Mouse (Mus musculus) brain, embryonic 14.5 days (tissue): ENCODE data around the gene Gm10715.
"Not testable (repeated sequence)": the region's sequence is repeated elsewhere in the genome, so short reads cannot be mapped to it uniquely, and the experiment has no call there.

Source experiments
- CTCF ChIP-seq: fragments of 200-500 bp; IDR thresholded peaks from 2 replicates; pipeline ENCODE4 v1.5.1; 2012; ENCODE audit warnings: inconsistent platforms, mild to moderate bottlenecking, moderate library complexity, borderline replicate concordance; ENCODE audit not compliant: insufficient read depth, insufficient read length; ENCODE audit errors: extremely low read depth
- POLR2A ChIP-seq: fragments of 200-500 bp; IDR thresholded peaks from 2 replicates; pipeline ENCODE4 v1.6.1; 2012; ENCODE audit warnings: mild to moderate bottlenecking, inconsistent platforms, borderline replicate concordance; ENCODE audit not compliant: poor library complexity, insufficient read depth, insufficient read length, severe bottlenecking; ENCODE audit errors: extremely low read depth

GRCm38 (mm10) chr9:3001006-3001405 lies 35.7 kb upstream of the Gm10715 start:
- TF ChIP-seq POLR2A, CTCF: not testable (repeated sequence)
